Mouse (Mus musculus) limb, embryonic 14.5 days (tissue): ENCODE results near the gene Actg1. TPM values are rescaled to one million over a fixed set of nuclear protein-coding genes. Genes with fewer than 3 reads are reported as not detected.

Experiments
- ATAC-seq: fragments of 200-750 bp; cut with Nextera tagmentation; 2 replicates; pipeline ENCODE4 v1.8.0; 2017; ENCODE audit warnings: low read depth, moderate number of reproducible peaks, moderate TSS enrichment; ENCODE audit not compliant: low FRiP score
- DNase-seq: peaks from one replicate; pipeline ENCODE4 v3.0.0-alpha.2; 2015; ENCODE audit warnings: low spot score
- H3K27ac ChIP-seq: fragments of 300-500 bp; sonication (generic); replicated peaks from 2 replicates; pipeline ENCODE4 v1.5.1; 2014; ENCODE audit warnings: low read depth, mild to moderate bottlenecking, low read length, moderate library complexity, mixed read lengths
- H3K27me3 ChIP-seq: fragments of 300-500 bp; sonication (generic); 2 replicates; pipeline ENCODE4 v1.6.1; 2014; ENCODE audit warnings: low read length, mixed read lengths; ENCODE audit not compliant: control insufficient read depth, insufficient read depth
- H3K36me3 ChIP-seq: fragments of 300-500 bp; sonication (generic); 2 replicates; pipeline ENCODE4 v1.6.1; 2014; ENCODE audit warnings: mild to moderate bottlenecking, low read length, moderate library complexity, mixed read lengths; ENCODE audit not compliant: control insufficient read depth, insufficient read depth
- H3K4me1 ChIP-seq: fragments of 300-500 bp; sonication (generic); 2 replicates; pipeline ENCODE4 v1.6.1; 2014; ENCODE audit warnings: antibody characterized with exemption, low read length, mixed read lengths; ENCODE audit not compliant: control insufficient read depth, insufficient read depth
- H3K4me2 ChIP-seq: fragments of 300-500 bp; sonication (generic); replicated peaks from 2 replicates; pipeline ENCODE4 v1.6.1; 2014; ENCODE audit warnings: low read depth, mild to moderate bottlenecking, low read length, moderate library complexity; ENCODE audit not compliant: severe bottlenecking
- H3K4me3 ChIP-seq: fragments of 300-500 bp; sonication (generic); replicated peaks from 2 replicates; pipeline ENCODE4 v1.5.1; 2014; ENCODE audit warnings: low read length
- H3K9ac ChIP-seq: fragments of 300-500 bp; sonication (generic); 2 replicates; pipeline ENCODE4 v1.6.1; 2014; ENCODE audit warnings: mild to moderate bottlenecking, low read depth, low read length, moderate library complexity; ENCODE audit not compliant: severe bottlenecking
- H3K9me3 ChIP-seq: fragments of 300-500 bp; sonication (generic); 2 replicates; pipeline ENCODE4 v1.6.1; 2016; ENCODE audit warnings: low read length; ENCODE audit not compliant: control insufficient read depth
- POLR2A ChIP-seq: fragments of 200-500 bp; IDR thresholded peaks from 2 replicates; pipeline ENCODE4 v1.8.0; 2012; ENCODE audit warnings: inconsistent platforms, mild to moderate bottlenecking, moderate library complexity, borderline replicate concordance; ENCODE audit not compliant: insufficient read depth, insufficient read length; ENCODE audit errors: extremely low read depth
- WGBS: fragments of 180-500 bp; shearing (Covaris S2); extraction: QIAGEN DNeasy Blood & Tissue Kit; methylation state at CpG from one replicate; pipeline ENCODE4 v1.1.7; 2014; 5-methylcytosine and 5-hydroxymethylcytosine counted together
- polyA plus RNA-seq, 2 experiments: library from polyadenylated mRNA; depleted of rRNA in 1 of 2; stranded (reverse) in 1 of 2; unstranded in 1 of 2; fragments of >200 nt; fragmentation: Nextera tagmentation in 1 of 2; extraction: Ambion mirVana in 1 of 2; gene quantifications; 2 replicates each; pipeline versions ENCODE4 v1.2.1 to v1.2.3; 2012 to 2014

Actg1 gene
- polyA plus RNA-seq, 2 experiments: 1,359 to 2,223 TPM

DNA sequence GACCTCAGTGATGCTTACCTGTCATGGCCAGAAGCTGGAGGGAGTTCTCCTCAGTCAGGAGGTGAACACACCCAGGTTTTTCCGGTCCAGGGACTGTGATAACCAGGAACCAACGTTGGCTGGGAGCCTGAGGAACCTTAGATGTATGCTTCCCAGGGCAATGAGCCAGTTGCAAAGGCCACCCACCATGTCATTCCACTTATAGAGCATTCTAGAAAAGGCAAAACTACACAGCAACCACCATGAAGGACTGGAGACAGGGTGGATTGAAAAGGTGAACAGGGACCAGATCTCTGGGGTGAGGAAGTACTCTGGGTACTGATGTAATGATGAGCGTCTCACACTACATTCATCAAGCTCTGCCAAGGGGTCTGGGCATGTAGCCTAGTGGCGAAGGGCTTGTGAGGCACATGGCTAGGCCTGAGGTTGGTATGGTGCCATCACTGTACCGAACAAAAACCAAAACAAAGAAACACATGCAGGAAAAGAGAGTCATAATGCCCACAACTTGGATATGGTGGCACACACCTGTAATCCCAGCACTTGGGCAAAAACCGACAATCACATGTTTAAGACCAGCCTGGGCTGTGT is 12.8 kb downstream of the Actg1 start:
- no peaks in the 10 kb centered on the region for H3K36me3 ChIP-seq
- 74% methylated on average over 6 of the region's 6 CpGs for WGBS
- DNase-seq: no peak

DNA sequence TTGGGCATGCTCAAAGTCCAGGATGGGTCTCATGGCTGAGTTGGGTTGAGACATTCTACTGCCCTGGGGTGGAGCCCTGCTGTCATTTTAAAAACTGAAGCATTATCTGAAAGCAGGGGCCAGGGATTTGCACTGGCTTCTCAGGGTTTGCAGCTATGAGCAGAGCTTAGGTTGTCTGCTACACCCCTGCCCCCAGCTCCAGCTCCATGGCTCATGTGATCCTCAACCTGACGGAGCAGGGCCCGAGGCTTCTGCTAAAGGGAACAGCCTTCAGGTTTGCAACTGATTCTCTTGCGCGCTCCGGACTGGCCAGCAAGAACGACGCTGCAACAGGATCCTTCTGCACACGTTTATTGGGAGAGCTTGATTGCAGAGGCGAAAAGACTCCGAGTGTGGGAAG is 28.2 kb downstream of the Actg1 start:
- 96% methylated on average over 10 of the region's 10 CpGs for WGBS
- no peak for TF ChIP-seq POLR2A
- no peak for ATAC-seq
- peaks cover 9% of the 10 kb centered on the region; the same call in 1 of the 2 replicates for H3K4me1 ChIP-seq
- no peaks in the 10 kb centered on the region for H3K36me3 ChIP-seq
- H3K9me3 ChIP-seq: no peaks in the 10 kb centered on the region
- H3K4me2 ChIP-seq: no peak overlapping the region
- no peaks in the 10 kb centered on the region for H3K27me3 ChIP-seq
- no peak overlapping the region for H3K9ac ChIP-seq
- H3K4me3 ChIP-seq: no peak overlapping the region
- H3K27ac ChIP-seq: no peak overlapping the region
- DNase-seq: no peak

More for the DNA sequence above, 12.8 kb downstream of the Actg1 start:
- no peaks in the 10 kb centered on the region for H3K9me3 ChIP-seq
- no peak overlapping the region for H3K4me3 ChIP-seq
- no peak for TF ChIP-seq POLR2A
- no peaks in the 10 kb centered on the region for H3K27me3 ChIP-seq
- no peak overlapping the region for H3K9ac ChIP-seq
- no peak for ATAC-seq
- no peaks in the 10 kb centered on the region for H3K4me1 ChIP-seq
- no peak overlapping the region for H3K27ac ChIP-seq
- no peak overlapping the region for H3K4me2 ChIP-seq

DNA sequence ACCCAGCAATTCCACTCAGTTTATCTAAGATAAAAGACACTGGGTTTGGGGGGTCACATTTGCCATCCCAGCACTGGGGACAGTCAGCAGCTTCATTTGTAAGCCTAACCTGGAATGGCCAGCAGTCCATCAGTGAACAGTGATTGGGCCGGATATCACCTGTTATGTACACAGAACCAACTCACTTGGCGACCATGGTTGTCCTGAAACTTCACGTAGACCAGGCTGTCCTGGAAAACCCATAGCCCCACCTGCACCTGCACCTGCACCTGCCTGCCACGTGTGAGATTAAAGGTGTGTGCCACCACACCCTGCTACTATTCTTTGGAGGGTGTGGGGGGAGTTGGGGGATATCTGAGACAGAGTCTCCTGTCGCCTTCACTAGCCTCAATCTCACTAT is 29.0 kb downstream of the Actg1 start:
- 94% methylated on average over 5 of the region's 5 CpGs for WGBS
- DNase-seq (no peak), ATAC-seq (no peak)
- H3K4me3 ChIP-seq: no peak overlapping the region
- H3K27me3 ChIP-seq: no peaks in the 10 kb centered on the region
- H3K36me3 ChIP-seq: no peaks in the 10 kb centered on the region
- peaks cover 10% of the 10 kb centered on the region; the same call in 1 of the 2 replicates for H3K4me1 ChIP-seq
- no peak overlapping the region for H3K9ac ChIP-seq
- no peak for TF ChIP-seq POLR2A
- H3K4me2 ChIP-seq: no peak overlapping the region
- H3K9me3 ChIP-seq: no peaks in the 10 kb centered on the region
- no peak overlapping the region for H3K27ac ChIP-seq

DNA sequence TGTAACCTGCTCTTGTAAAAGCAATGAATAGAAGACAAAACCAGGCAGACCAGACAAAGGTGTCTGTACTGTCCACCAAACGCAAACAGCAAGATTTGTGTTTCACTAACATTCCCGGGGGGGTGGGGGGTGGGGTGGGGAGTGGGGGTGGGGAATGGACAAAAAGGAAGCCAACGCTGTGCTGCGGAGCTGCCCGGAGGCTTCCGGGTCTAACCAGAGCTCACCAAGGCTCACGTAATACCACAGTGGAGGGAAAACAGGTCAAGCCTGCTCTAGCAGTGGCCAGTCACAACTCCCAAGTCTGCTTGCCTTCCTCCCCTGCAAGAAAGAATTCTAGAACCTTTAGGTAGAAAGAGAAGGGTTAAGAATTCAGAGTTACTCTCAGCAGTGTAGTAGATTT is 30.9 kb downstream of the Actg1 start:
- no peak for TF ChIP-seq POLR2A
- Histone ChIP-seq H3K27me3 (no peaks in the 10 kb centered on the region), H3K36me3 (no peaks in the 10 kb centered on the region), H3K9ac (no peak overlapping the region), H3K4me3 (no peak overlapping the region), H3K9me3 (no peaks in the 10 kb centered on the region), H3K4me1 (peaks cover 10% of the 10 kb centered on the region; the same call in 1 of the 2 replicates), H3K27ac (no peak overlapping the region), H3K4me2 (0 out of 2 replicates have a peak overlapping the region, but pooled peaks have one; percentile 86)
- no peak for DNase-seq
- WGBS: 63% methylated on average over 7 of the region's 7 CpGs
- ATAC-seq: no peak

DNA sequence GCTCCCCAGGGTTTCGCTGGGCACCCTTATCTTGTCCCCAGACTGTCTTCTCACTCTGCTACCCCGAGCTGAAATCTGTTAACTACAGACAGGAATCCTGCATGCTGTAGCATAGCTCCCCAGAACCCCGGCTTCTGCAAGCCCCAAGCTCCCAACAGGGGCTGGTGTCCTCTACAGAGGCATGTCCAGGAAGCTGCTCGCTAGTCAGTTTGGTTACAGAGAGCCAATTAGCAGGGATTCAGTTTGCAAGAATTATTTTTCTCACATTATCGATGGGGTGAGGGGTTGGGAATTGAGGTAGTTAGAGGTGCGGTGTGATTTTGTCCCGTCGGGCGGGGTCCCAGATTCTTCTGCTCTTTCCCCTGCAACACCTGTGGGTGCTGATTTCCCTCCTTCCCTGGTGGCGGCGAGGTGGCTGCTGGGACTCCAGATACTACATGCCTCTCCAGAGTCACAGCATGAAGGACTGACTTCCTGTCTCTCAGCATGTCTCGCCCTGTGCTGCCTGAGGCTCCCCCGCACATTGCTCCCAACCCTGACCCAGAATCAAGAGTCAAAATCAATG is 31.6 kb downstream of the Actg1 start:
- 22% methylated on average over 13 of the region's 13 CpGs for WGBS
- ATAC-seq (peak; percentile 13; the same call in 1 of the 2 replicates), DNase-seq (no peak)
- no peaks in the 10 kb centered on the region for H3K36me3 ChIP-seq
- peak overlapping the region; percentile 71 for H3K9ac ChIP-seq
- peaks cover 13% of the 10 kb centered on the region for H3K4me1 ChIP-seq
- no peaks in the 10 kb centered on the region for H3K9me3 ChIP-seq
- peak overlapping the region; percentile 46 for H3K4me3 ChIP-seq
- peak overlapping the region; percentile 93 for H3K27ac ChIP-seq
- H3K4me2 ChIP-seq: peak overlapping the region; percentile 86
- no peaks in the 10 kb centered on the region for H3K27me3 ChIP-seq
- no peak for TF ChIP-seq POLR2A
